Mouse (Mus musculus) MEL (cell line): Measurements from ENCODE around the gene Ndufs2. TPM values are rescaled to one million over a fixed set of nuclear protein-coding genes. Genes with fewer than 3 reads are reported as not detected.

Experiments
- DNase-seq: peaks from one replicate; pipeline ENCODE4 v3.0.0; 2011; ENCODE audit warnings: low read depth, low spot score
- H3K27ac ChIP-seq: 2 replicates; pipeline ENCODE4 v1.5.1; 2012; ENCODE audit warnings: low read depth, mild to moderate bottlenecking, control low read depth, low read length, moderate library complexity; ENCODE audit not compliant: control insufficient read depth
- H3K27me3 ChIP-seq, 2 experiments: fragments of 150-350 bp in 1 of 2; sonication (generic) in 1 of 2; 2 replicates each; pipeline ENCODE4 v1.6.1; 2012; ENCODE audit warnings: low read length in 2 of 2, mild to moderate bottlenecking in 2 of 2, improper control_type of control experiment in 1 of 2, moderate library complexity in 1 of 2; ENCODE audit not compliant: insufficient read depth in 2 of 2, control insufficient read depth in 1 of 2
- H3K36me3 ChIP-seq, 2 experiments: 2 replicates each; pipeline ENCODE4 v1.6.1; 2012 to 2014; ENCODE audit warnings: low read length in 2 of 2, improper control_type of control experiment in 1 of 2, inconsistent platforms in 1 of 2, mild to moderate bottlenecking in 1 of 2; ENCODE audit not compliant: insufficient read depth in 2 of 2, control insufficient read depth in 1 of 2
- H3K4me1 ChIP-seq, 2 experiments: fragments of 150-350 bp in 1 of 2; sonication (generic) in 1 of 2; 2 replicates each; pipeline ENCODE4 v1.6.1; 2012; ENCODE audit warnings: low read length in 2 of 2, improper control_type of control experiment in 1 of 2, mild to moderate bottlenecking in 1 of 2; ENCODE audit not compliant: insufficient read depth in 2 of 2, control insufficient read depth in 1 of 2
- H3K4me3 ChIP-seq, 2 experiments: fragments of 150-350 bp in 1 of 2; sonication (generic) in 1 of 2; 2 replicates each; pipeline ENCODE4 v1.5.1; 2012; ENCODE audit warnings: low read depth in 2 of 2, low read length in 2 of 2, mild to moderate bottlenecking in 2 of 2, moderate library complexity in 2 of 2, control low read depth in 1 of 2, improper control_type of control experiment in 1 of 2; ENCODE audit not compliant: control insufficient read depth in 1 of 2, insufficient read depth in 1 of 2
- H3K79me2 ChIP-seq: 2 replicates; pipeline ENCODE4 v1.6.1; 2012; ENCODE audit warnings: mild to moderate bottlenecking, low read length, moderate library complexity; ENCODE audit not compliant: control insufficient read depth, poor library complexity, insufficient read depth
- H3K9ac ChIP-seq: 2 replicates; pipeline ENCODE4 v1.6.1; 2012; ENCODE audit warnings: low read depth, mild to moderate bottlenecking, control low read depth, low read length, moderate library complexity; ENCODE audit not compliant: control insufficient read depth, poor library complexity, severe bottlenecking
- H3K9me3 ChIP-seq: fragments of 150-350 bp; sonication (generic); replicated peaks from 2 replicates; pipeline ENCODE4 v1.6.1; 2012; ENCODE audit warnings: mild to moderate bottlenecking, low read length, improper control_type of control experiment, moderate library complexity; ENCODE audit not compliant: insufficient read depth
- CHD1 ChIP-seq: IDR thresholded peaks from 2 replicates; pipeline ENCODE4 v1.6.1; 2012; ENCODE audit warnings: low read depth, mild to moderate bottlenecking, inconsistent platforms, low read length, improper control_type of control experiment
- E2F4 ChIP-seq: IDR thresholded peaks from 2 replicates; pipeline ENCODE4 v1.6.1; 2011; ENCODE audit warnings: low read depth, low read length, improper control_type of control experiment, borderline replicate concordance
- ELF1 ChIP-seq: IDR thresholded peaks from 2 replicates; pipeline ENCODE4 v1.6.1; 2014; ENCODE audit warnings: low read depth, mild to moderate bottlenecking, inconsistent platforms, low read length, improper control_type of control experiment, moderate library complexity
- EP300 ChIP-seq, 2 experiments: IDR thresholded peaks; 2 replicates each; pipeline ENCODE4 v1.6.1; 2011; ENCODE audit warnings: improper control_type of control experiment in 2 of 2, low read length in 2 of 2, low read depth in 1 of 2, mild to moderate bottlenecking in 1 of 2
- ETS1 ChIP-seq: IDR thresholded peaks from 2 replicates; pipeline ENCODE4 v1.6.1; 2012; ENCODE audit warnings: low read depth, mild to moderate bottlenecking, inconsistent platforms, low read length, improper control_type of control experiment, moderate library complexity
- GABPA ChIP-seq: IDR thresholded peaks from 2 replicates; pipeline ENCODE4 v1.6.1; 2012; ENCODE audit warnings: low read depth, mild to moderate bottlenecking, inconsistent platforms, low read length, improper control_type of control experiment, moderate library complexity
- GATA1 ChIP-seq: IDR thresholded peaks from 2 replicates; pipeline ENCODE4 v1.6.1; 2011; ENCODE audit warnings: low read depth, low read length, improper control_type of control experiment
- HCFC1 ChIP-seq: IDR thresholded peaks from 2 replicates; pipeline ENCODE4 v1.6.1; 2012; ENCODE audit warnings: low read depth, mild to moderate bottlenecking, inconsistent platforms, low read length, improper control_type of control experiment, moderate library complexity
- KAT2A ChIP-seq: conservative IDR thresholded peaks from 2 replicates; pipeline ENCODE4 v1.6.1; 2012; ENCODE audit warnings: low read depth, low read length, improper control_type of control experiment, inconsistent platforms
- MAFK ChIP-seq: IDR thresholded peaks from 2 replicates; pipeline ENCODE4 v1.6.1; 2011; ENCODE audit warnings: low read depth, mild to moderate bottlenecking, low read length, improper control_type of control experiment, borderline replicate concordance
- MEF2A ChIP-seq: IDR thresholded peaks from 2 replicates; pipeline ENCODE4 v1.6.1; 2014; ENCODE audit warnings: low read depth, mild to moderate bottlenecking, inconsistent platforms, low read length, improper control_type of control experiment; ENCODE audit not compliant: poor library complexity, insufficient replicate concordance, severe bottlenecking; ENCODE audit errors: extremely low read depth
- MXI1 ChIP-seq: IDR thresholded peaks from 2 replicates; pipeline ENCODE4 v1.6.1; 2011; ENCODE audit warnings: mild to moderate bottlenecking, low read depth, low read length, improper control_type of control experiment
- MYB ChIP-seq: IDR thresholded peaks from 2 replicates; pipeline ENCODE4 v1.6.1; 2011; ENCODE audit warnings: mild to moderate bottlenecking, low read depth, low read length, improper control_type of control experiment
- NRF1 ChIP-seq: IDR thresholded peaks from 2 replicates; pipeline ENCODE4 v1.6.1; 2014; ENCODE audit warnings: low read depth, mild to moderate bottlenecking, inconsistent platforms, low read length, improper control_type of control experiment, moderate library complexity; ENCODE audit not compliant: poor library complexity, insufficient read depth, severe bottlenecking
- POLR2A ChIP-seq, 2 experiments: IDR thresholded peaks; 2 replicates each; pipeline ENCODE4 v1.6.1; 2011 to 2012; ENCODE audit warnings: low read length in 2 of 2, mild to moderate bottlenecking in 2 of 2, control low read depth in 1 of 2, improper control_type of control experiment in 1 of 2, low read depth in 1 of 2, moderate library complexity in 1 of 2; ENCODE audit not compliant: control insufficient read depth in 1 of 2, insufficient read depth in 1 of 2, poor library complexity in 1 of 2
- RCOR1 ChIP-seq: IDR thresholded peaks from 2 replicates; pipeline ENCODE4 v1.6.1; 2012; ENCODE audit warnings: low read depth, mild to moderate bottlenecking, inconsistent platforms, low read length, improper control_type of control experiment
- SIN3A ChIP-seq: IDR thresholded peaks from 2 replicates; pipeline ENCODE4 v1.6.1; 2012; ENCODE audit warnings: low read length, improper control_type of control experiment, inconsistent platforms
- SMC3 ChIP-seq: IDR thresholded peaks from 2 replicates; pipeline ENCODE4 v1.6.1; 2011; ENCODE audit warnings: low read depth, low read length, improper control_type of control experiment
- TAL1 ChIP-seq: IDR thresholded peaks from 2 replicates; pipeline ENCODE4 v1.6.1; 2012; ENCODE audit warnings: mild to moderate bottlenecking, inconsistent platforms, low read length, moderate library complexity, mixed read lengths
- TBP ChIP-seq: IDR thresholded peaks from 2 replicates; pipeline ENCODE4 v1.8.0; 2011; ENCODE audit warnings: low read depth, low read length, improper control_type of control experiment
- TCF12 ChIP-seq: IDR thresholded peaks from 2 replicates; pipeline ENCODE4 v1.6.1; 2014; ENCODE audit warnings: low read depth, mild to moderate bottlenecking, inconsistent platforms, low read length, improper control_type of control experiment, moderate library complexity
- USF2 ChIP-seq, 2 experiments: IDR thresholded peaks; 2 replicates each; pipeline ENCODE4 v1.6.1; 2011 to 2012; ENCODE audit warnings: improper control_type of control experiment in 2 of 2, low read length in 2 of 2, borderline replicate concordance in 1 of 2, inconsistent platforms in 1 of 2, low read depth in 1 of 2, mild to moderate bottlenecking in 1 of 2; ENCODE audit not compliant: insufficient read depth in 1 of 2
- ZKSCAN1 ChIP-seq: IDR thresholded peaks from 2 replicates; pipeline ENCODE4 v1.6.1; 2012; ENCODE audit warnings: low read depth, mild to moderate bottlenecking, inconsistent platforms, low read length, improper control_type of control experiment, moderate library complexity
- ZMIZ1 ChIP-seq: IDR thresholded peaks from 2 replicates; pipeline ENCODE4 v1.6.1; 2012; ENCODE audit warnings: low read depth, mild to moderate bottlenecking, inconsistent platforms, low read length, improper control_type of control experiment, moderate library complexity
- ZNF384 ChIP-seq: IDR thresholded peaks from 2 replicates; pipeline ENCODE4 v1.6.1; 2012; ENCODE audit warnings: low read depth, mild to moderate bottlenecking, inconsistent platforms, low read length, improper control_type of control experiment
- polyA plus RNA-seq, 2 experiments: library from polyadenylated mRNA; stranded (reverse) in 1 of 2; unstranded in 1 of 2; fragments of >175 nt in 1 of 2; fragments of >200 nt in 1 of 2; gene quantifications; 2 replicates each; pipeline versions ENCODE4 v1.2.1 to v1.2.4; 2012; ENCODE audit warnings: low replicate concordance in 2 of 2, low read depth in 1 of 2; ENCODE audit not compliant: insufficient read length in 2 of 2, insufficient read depth in 1 of 2, missing spikeins in 1 of 2
- total RNA-seq: library from RNA; depleted of rRNA; stranded (reverse); fragments of 300-350 nt; gene quantifications from 2 replicates; pipeline ENCODE4 v1.2.3, GENCODE M21; 2012

Gene Ndufs2
- total and polyA plus RNA-seq, 3 experiments: 169 to 415 (median 292) TPM

- Histone ChIP-seq H3K27ac (peak overlapping the region; percentile 47), H3K27me3 (no peaks in the 10 kb centered on the region), H3K9ac (0 out of 2 replicates have a peak overlapping the region, but pooled peaks have one; percentile 16), H3K4me1 (peaks cover 9 to 31% of the 10 kb centered on the region in 2 experiments), H3K9me3 (no peaks in the 10 kb centered on the region), H3K4me3 (peak overlapping the region; percentile 6 to 49; a peak in 3 of 4 replicates), H3K36me3 (peaks cover 0 to 22% of the 10 kb centered on the region in 2 experiments; a peak in 2 of 4 replicates), H3K79me2 (no peaks in the 10 kb centered on the region)
- DNase-seq: peak; percentile 89
- TF ChIP-seq EP300 (IDR thresholded peaks at IDR 0.05; ENCODE audit: low read depth in 1 of 2, low read length in 2 of 2) (peak; percentile 73 to 84), MYB (0 out of 2 replicates have a peak, but pooled peaks have one; percentile 39), E2F4 (no peak), TCF12 (peak; percentile 79), RCOR1 (peak; percentile 90), CHD1 (no peak), USF2 (IDR thresholded peaks at IDR 0.05; ENCODE audit: borderline replicate concordance in 1 of 2, insufficient read depth in 1 of 2, low read depth in 1 of 2, low read length in 2 of 2) (no peak), ZMIZ1 (no peak), ETS1 (peak; percentile 50), SMC3 (no peak), TBP (no peak), NRF1 (peak; percentile 68), MAFK (no peak), SIN3A (peak; percentile 46; the same call in 1 of the 2 replicates), HCFC1 (no peak), ELF1 (0 out of 2 replicates have a peak, but pooled peaks have one; percentile 39), GATA1 (peak; percentile 86), TAL1 (peak; percentile 57; the same call in 1 of the 2 replicates)
Measured at GRCm38 (mm10) chr1:171205704-171206493, 45.3 kb downstream of the Ndufs2 start.

- Histone ChIP-seq H3K36me3 (peaks cover 0 to 15% of the 10 kb centered on the region in 2 experiments; a peak in 2 of 4 replicates), H3K27ac (no peak overlapping the region), H3K9ac (no peak overlapping the region), H3K27me3 (no peaks in the 10 kb centered on the region), H3K9me3 (no peaks in the 10 kb centered on the region), H3K4me1 (peaks cover 7 to 17% of the 10 kb centered on the region in 2 experiments; a peak in 3 of 4 replicates), H3K4me3 (no peak overlapping the region), H3K79me2 (no peaks in the 10 kb centered on the region)
- TF ChIP-seq POLR2A (IDR thresholded peaks at IDR 0.05; ENCODE audit: control insufficient read depth in 1 of 2, insufficient read depth in 1 of 2, low read depth in 1 of 2, low read length in 2 of 2, poor library complexity in 1 of 2) (no peak), ZNF384 (no peak), TAL1 (no peak), MEF2A (no peak), HCFC1 (no peak), MAFK (no peak), GABPA (no peak), E2F4 (no peak), ELF1 (no peak), TBP (no peak), MXI1 (no peak), ZKSCAN1 (no peak), ZMIZ1 (no peak), USF2 (IDR thresholded peaks at IDR 0.05; ENCODE audit: borderline replicate concordance in 1 of 2, insufficient read depth in 1 of 2, low read depth in 1 of 2, low read length in 2 of 2) (no peak), KAT2A (no peak)
- DNase-seq: no peak
Measured at GRCm38 (mm10) chr1:171204249-171204644, 46.9 kb downstream of the Ndufs2 start.
